Mouse (Mus musculus): Measurements from ENCODE around the gene Cachd1.

DNA sequence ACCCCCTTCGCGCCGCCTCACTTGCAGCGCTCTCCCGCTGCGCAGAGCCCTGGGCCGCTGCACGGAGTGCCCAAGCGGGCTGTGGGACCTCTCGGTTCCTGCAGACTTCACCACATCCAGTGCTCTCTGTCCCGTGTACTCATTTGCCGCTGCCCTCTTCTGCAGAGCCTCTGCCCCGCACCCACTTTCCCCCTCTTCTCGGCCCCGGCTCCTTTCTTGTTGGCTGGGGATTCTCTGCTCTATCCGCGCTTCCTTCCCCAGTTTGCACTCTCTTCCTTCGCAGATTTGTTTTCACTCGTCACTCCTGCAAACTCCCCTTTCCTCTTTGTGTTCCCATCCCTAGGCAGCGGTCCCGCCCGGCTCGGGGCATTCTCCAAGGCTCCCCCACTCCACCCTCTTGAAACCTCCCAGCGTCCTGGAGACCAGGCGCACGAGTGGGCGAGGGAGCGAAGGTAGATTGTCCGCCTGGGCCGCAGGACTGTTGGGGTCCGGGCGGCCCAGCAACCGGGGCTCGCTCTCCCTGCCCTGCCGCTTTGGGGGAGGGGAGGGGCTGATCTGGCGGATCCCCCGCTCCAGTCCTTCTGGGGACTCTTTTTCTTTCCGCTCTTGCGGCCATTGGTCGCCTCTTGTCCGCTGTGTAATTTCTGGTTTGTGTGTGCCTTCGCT, 1.0 kb downstream of the Cachd1 start:
- TF ChIP-seq POLR2A (IDR thresholded peaks at IDR 0.05; ENCODE audit: extremely low read depth, insufficient read depth, low read length), result no peak
- no peak for TF ChIP-seq CTCF (IDR thresholded peaks at IDR 0.05; ENCODE audit: low read depth, low read length)
